Mouse (Mus musculus): ENCODE measurements at regions not wholly inside any gene's neighbourhood (a gene's known extent, or its start where the extent isn't known, plus 50 kb on each side); places are given as distances from the start of the nearest gene placed in this dataset.

DNA sequence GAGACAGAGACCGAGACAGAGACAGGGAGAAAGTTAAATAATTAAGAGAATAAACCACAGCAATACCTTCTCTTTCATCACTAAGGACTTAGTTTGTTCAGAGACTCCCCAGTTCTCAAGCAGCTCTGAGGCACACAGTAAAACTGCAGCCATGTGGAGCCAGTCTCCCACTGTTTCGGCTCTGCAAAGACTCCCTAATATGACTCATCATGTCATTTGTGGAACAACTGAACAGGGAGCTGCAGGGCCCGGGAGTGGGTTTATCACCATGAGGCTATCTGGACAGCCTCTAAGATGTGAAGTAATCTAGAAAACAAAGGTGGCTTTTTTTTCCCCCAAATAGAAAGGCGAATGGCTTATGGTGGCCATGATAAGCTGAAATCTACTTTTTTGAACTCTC lies 325.1 kb downstream of the Rps29 start:
- TF ChIP-seq CTCF (IDR thresholded peaks at IDR 0.05; ENCODE audit: low read depth) (no peak), EP300 (IDR thresholded peaks at IDR 0.05; ENCODE audit: low read depth) (no peak)
